Mouse (Mus musculus) lung, postnatal 0 days (tissue): ENCODE data around the gene Ajm1. TPM values are rescaled to one million over a fixed set of nuclear protein-coding genes. Genes with fewer than 3 reads are reported as not detected.

ENCODE experiments used
- ATAC-seq: fragments of 200-750 bp; cut with Nextera tagmentation; 2 replicates; pipeline ENCODE4 v1.8.0; 2017; ENCODE audit warnings: moderate library complexity
- DNase-seq: peaks from one replicate; pipeline ENCODE4 v3.0.0-alpha.2; 2016; ENCODE audit warnings: low spot score
- H3K27ac ChIP-seq: fragments of 300-500 bp; sonication (generic); 2 replicates; pipeline ENCODE4 v1.5.1; 2014; ENCODE audit warnings: antibody characterized with exemption, mild to moderate bottlenecking, low read length, mixed read lengths
- H3K27me3 ChIP-seq: fragments of 300-500 bp; sonication (generic); replicated peaks from 2 replicates; pipeline ENCODE4 v1.6.1; 2014; ENCODE audit warnings: low read length, mixed read lengths; ENCODE audit not compliant: insufficient read depth
- H3K36me3 ChIP-seq: fragments of 300-500 bp; sonication (generic); 2 replicates; pipeline ENCODE4 v1.6.1; 2014; ENCODE audit warnings: low read length, mixed read lengths; ENCODE audit not compliant: insufficient read depth
- H3K4me1 ChIP-seq: fragments of 300-500 bp; sonication (generic); 2 replicates; pipeline ENCODE4 v1.6.1; 2014; ENCODE audit warnings: antibody characterized with exemption, low read depth, low read length, mixed read lengths; ENCODE audit not compliant: insufficient read depth
- H3K4me2 ChIP-seq: fragments of 300-500 bp; sonication (generic); replicated peaks from 2 replicates; pipeline ENCODE4 v1.6.1; 2014; ENCODE audit warnings: low read depth, mild to moderate bottlenecking, low read length, moderate library complexity, mixed read lengths
- H3K4me3 ChIP-seq: fragments of 300-500 bp; sonication (generic); 2 replicates; pipeline ENCODE4 v1.5.1; 2014; ENCODE audit warnings: low read depth, low read length
- H3K9ac ChIP-seq: fragments of 300-500 bp; sonication (generic); replicated peaks from 2 replicates; pipeline ENCODE4 v1.6.1; 2014; ENCODE audit warnings: low read depth, mild to moderate bottlenecking
- H3K9me3 ChIP-seq: fragments of 300-500 bp; sonication (generic); 2 replicates; pipeline ENCODE4 v1.6.1; 2016; ENCODE audit warnings: low read length, mixed read lengths
- CTCF ChIP-seq: IDR thresholded peaks from 2 replicates; pipeline ENCODE4 v1.5.1; 2016; ENCODE audit warnings: antibody characterized with exemption, mild to moderate bottlenecking
- EP300 ChIP-seq: IDR thresholded peaks from 2 replicates; pipeline ENCODE4 v1.6.1; 2016; ENCODE audit warnings: antibody characterized with exemption, mild to moderate bottlenecking, control low read depth
- WGBS: fragments of 180-500 bp; shearing (Covaris S2); extraction: QIAGEN DNeasy Blood & Tissue Kit; methylation state at CpG from one replicate; pipeline ENCODE4 v1.1.7; 2014; 5-methylcytosine and 5-hydroxymethylcytosine counted together
- polyA plus RNA-seq: library from polyadenylated mRNA; unstranded; fragments of >200 nt; fragmentation: Nextera tagmentation; extraction: Ambion mirVana; gene quantifications from 2 replicates; pipeline ENCODE4 v1.2.1, GENCODE M21; 2015

Ajm1 gene
- polyA plus RNA-seq, 1 experiment from 2014 or later, result not detected

DNA sequence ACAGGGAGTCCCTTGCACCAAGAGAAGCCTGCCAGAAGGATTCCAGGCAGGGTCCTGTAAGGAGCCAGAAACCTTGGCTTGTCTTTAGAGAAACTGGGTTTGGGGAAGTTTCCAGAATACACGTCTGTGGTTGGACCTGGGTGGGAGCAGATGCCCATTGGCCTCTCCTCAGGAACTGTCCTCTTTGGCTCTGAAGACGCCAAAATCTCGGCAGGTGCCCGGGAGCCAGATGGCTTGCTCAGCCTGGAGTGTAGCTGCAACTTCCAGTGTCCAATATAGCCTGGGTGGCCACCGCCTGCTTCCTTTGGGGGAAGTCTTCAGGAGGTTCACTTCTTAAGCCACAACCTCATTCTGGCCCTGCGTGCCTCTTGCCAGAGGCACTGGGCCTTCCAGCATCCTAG is 344 bp upstream of the Ajm1 start:
- DNase-seq (no peak), ATAC-seq (no peak)
- Histone ChIP-seq H3K27ac (no peak overlapping the region), H3K36me3 (0 out of 2 replicates have a peak, but pooled peaks cover 5% of the 10 kb centered on the region), H3K4me3 (no peak overlapping the region), H3K27me3 (peaks cover 42% of the 10 kb centered on the region), H3K9ac (no peak overlapping the region), H3K4me2 (peak overlapping the region; percentile 21; the same call in 1 of the 2 replicates), H3K4me1 (peaks cover 25% of the 10 kb centered on the region), H3K9me3 (no peaks in the 10 kb centered on the region)
- WGBS, result 25% methylated on average over 6 of the region's 6 CpGs
- no peak for TF ChIP-seq CTCF
- no peak for TF ChIP-seq EP300

DNA sequence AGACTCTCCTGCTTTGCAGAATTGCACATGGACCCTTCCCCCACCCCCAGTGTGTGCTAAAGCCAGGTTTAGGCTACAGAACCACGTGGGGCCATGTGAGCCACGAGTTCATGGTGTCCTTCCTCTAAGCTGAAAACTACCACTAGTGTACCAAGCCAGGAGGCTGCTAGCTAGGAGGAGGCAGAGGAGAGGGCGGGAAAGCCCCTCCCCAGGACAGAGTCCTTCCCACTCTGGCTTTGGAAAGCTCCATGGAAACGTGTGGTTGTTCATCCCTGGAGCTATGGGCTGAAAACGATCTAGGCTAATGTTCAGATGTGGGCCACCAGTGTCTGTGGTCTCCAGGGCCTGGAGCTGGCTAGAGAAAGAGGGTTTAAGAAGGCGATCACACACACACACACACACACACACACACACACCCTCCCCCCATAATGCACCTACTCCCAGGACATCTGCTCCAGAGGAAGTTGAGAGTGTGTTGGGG is 896 bp downstream of the Ajm1 start:
- no peak overlapping the region for H3K4me2 ChIP-seq

DNA sequence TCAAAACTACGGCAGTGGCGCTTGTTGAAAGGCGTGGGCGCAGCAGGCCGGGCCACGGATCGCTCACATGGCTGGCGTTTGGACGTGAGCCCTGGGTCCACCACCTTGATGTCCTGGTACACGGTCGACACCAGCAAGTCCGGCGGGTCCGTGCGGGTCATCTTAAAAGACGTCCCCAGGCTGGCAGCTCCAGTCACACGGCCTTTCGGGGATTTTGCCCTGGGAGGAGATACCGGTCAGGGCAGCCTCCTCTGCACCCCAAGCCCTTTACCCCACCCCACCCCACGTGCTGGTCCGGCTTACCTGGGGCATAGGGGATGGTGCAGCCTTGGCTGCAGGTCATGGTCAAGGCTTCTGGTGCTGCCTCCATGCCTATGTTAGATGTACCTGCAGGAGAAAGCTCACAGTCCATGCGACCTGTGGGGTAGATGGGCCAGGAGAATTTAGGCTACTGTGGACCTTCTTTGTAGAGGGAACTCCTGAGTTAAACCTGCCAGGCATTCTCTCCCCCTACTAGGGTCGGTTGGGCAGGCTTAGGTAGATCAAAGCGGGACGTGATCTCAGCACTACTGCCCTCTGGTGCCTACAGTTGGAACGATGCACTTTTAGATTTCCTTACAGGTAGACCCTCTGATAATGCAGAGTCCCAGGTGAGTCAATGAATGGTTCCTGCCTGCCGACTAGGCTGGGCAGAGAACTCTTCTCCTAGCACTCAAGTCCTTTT is 1.7 kb downstream of the Ajm1 start:
- peak overlapping the region; percentile 33; the same call in 1 of the 2 replicates for H3K4me2 ChIP-seq
- no peak overlapping the region for H3K9ac ChIP-seq
- ATAC-seq, result no peak
- TF ChIP-seq CTCF (peak; percentile 68), EP300 (no peak)
- peaks cover 28% of the 10 kb centered on the region for H3K4me1 ChIP-seq
- DNase-seq, result peak; percentile 43
- peaks cover 53% of the 10 kb centered on the region for H3K27me3 ChIP-seq
- peak overlapping the region; percentile 24; the same call in 1 of the 2 replicates for H3K4me3 ChIP-seq
- H3K27ac ChIP-seq, result no peak overlapping the region
- no peaks in the 10 kb centered on the region for H3K36me3 ChIP-seq
- H3K9me3 ChIP-seq, result no peaks in the 10 kb centered on the region
- 5% methylated on average over 27 of the region's 27 CpGs for WGBS

More for the DNA sequence above, 896 bp downstream of the Ajm1 start:
- no peak overlapping the region for H3K4me3 ChIP-seq
- peaks cover 26% of the 10 kb centered on the region for H3K4me1 ChIP-seq
- H3K36me3 ChIP-seq, result 0 out of 2 replicates have a peak, but pooled peaks cover 5% of the 10 kb centered on the region
- no peak overlapping the region for H3K9ac ChIP-seq
- no peaks in the 10 kb centered on the region for H3K9me3 ChIP-seq
- ATAC-seq (no peak), DNase-seq (no peak)
- TF ChIP-seq EP300 (no peak), CTCF (no peak)
- WGBS, result 31% methylated on average over 6 of the region's 6 CpGs
- peaks cover 53% of the 10 kb centered on the region for H3K27me3 ChIP-seq
- no peak overlapping the region for H3K27ac ChIP-seq

DNA sequence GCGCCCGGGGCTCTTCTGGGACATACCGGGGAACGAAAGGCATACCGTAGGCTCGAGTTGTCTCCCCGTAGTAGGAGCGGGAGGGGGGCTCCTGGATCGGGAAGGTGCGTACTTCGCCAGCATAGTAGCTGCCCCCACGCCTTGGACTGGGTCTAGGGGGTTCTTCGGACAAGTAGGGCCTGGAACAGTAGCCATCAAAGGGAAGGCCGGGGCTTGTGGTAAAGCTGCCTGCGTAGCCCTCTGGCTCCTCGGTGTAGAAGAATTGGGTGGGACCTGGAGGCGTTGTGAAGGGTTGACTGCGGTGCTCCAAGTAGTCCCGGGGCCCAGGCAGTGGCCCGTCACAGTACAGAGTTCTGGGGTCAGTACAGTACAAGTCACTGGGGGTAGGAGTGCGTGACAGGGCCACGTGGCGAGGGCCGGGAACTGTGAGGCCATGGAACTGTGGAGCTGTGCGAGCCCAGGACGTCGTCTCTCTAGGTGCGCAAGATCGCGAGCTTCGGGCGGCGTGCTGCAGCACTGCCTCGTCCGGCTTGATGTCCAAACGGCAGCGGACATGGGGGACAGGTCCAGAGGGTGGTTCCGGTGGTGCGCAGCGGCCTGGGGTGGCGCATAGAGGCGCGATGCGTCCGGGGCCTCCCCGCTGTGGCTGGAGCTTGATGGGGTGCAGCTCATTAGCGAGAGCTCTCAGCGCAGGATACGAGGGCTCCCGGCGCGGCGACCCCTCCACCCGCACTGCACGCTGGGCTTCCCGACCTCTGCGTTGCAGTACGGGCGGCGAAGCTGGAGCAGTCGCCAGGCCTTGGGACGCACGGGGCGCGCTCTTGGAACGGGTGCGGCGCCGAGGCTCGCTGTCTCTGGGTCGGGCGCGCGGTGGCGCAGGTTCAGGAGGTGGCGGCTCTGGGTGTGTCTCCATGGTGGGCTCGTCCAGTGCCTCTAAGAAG is 2.5 kb downstream of the Ajm1 start:
- DNase-seq, result no peak
- 5% methylated on average over 72 of the region's 77 CpGs for WGBS
- peaks cover 28% of the 10 kb centered on the region for H3K4me1 ChIP-seq

DNA sequence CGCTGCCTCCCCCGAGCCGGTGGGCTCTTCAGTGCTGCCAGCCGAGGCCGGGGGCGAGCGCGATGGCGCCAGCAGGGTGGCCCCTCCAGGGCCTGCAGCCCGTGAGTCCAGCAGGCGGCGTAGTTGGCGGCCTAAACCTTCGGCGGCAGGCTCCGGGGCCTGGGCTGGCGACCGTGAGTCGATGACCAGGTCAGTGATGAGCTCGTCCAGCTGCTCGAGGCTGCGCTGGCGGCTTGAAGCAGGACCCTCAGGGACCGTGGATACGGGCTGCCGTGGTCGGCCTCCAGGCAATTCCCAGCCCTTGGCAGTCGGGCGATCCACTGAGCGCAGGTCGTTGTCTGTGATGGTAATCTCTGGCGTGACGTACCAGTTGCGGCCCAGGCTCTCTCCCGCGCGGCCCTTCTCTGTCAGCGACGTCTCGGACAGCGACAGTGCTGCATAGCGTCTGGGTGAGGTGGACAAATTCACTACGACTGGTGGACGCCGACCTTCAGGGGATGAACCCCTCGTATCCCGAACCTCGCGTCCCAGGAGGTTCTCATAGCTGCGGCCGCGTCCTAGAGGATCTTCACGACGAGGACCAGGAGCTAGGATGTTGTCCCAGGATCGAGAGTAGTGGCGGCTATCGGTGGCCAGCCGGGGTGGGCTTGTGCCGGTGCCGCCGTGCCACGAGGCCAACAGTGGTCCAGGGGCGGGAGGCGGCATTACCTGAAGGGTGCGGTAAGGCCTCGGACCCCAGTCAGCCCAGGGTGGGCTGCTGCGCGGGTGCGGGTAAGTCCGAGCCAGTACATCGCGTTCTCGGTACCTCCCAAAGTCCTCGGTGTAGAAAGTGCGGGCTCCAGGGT is 3.4 kb downstream of the Ajm1 start:
- WGBS, result 7% methylated on average over 71 of the region's 75 CpGs
- DNase-seq, result no peak

More for the DNA sequence above, 2.5 kb downstream of the Ajm1 start:
- Histone ChIP-seq H3K4me2 (peak overlapping the region; percentile 33; the same call in 1 of the 2 replicates), H3K27ac (no peak overlapping the region), H3K27me3 (peaks cover 53% of the 10 kb centered on the region), H3K36me3 (no peaks in the 10 kb centered on the region), H3K9ac (no peak overlapping the region), H3K9me3 (no peaks in the 10 kb centered on the region), H3K4me3 (peak overlapping the region; percentile 24)
- no peak for ATAC-seq
- no peak for TF ChIP-seq EP300
- no peak for TF ChIP-seq CTCF

More for the DNA sequence above, 3.4 kb downstream of the Ajm1 start:
- Histone ChIP-seq H3K4me3 (peak overlapping the region; percentile 10; the same call in 1 of the 2 replicates), H3K27me3 (peaks cover 53% of the 10 kb centered on the region), H3K36me3 (no peaks in the 10 kb centered on the region), H3K27ac (no peak overlapping the region), H3K9me3 (no peaks in the 10 kb centered on the region), H3K9ac (no peak overlapping the region), H3K4me1 (peaks cover 28% of the 10 kb centered on the region), H3K4me2 (peak overlapping the region; percentile 34)
- TF ChIP-seq CTCF (peak; percentile 44), EP300 (no peak)
- ATAC-seq, result no peak
